Mouse (Mus musculus): ENCODE results near the gene Fgf18.

GRCm38 (mm10) chr11:33071358-33071922 lies 75.8 kb downstream of the Fgf18 start:
- no peak for TF ChIP-seq CTCF (IDR thresholded peaks at IDR 0.05; ENCODE audit: control insufficient read depth, insufficient read depth, insufficient read length)
- no peak for TF ChIP-seq USF1 (IDR thresholded peaks at IDR 0.05; ENCODE audit: low read depth)
- TF ChIP-seq MAX (IDR thresholded peaks at IDR 0.05) = no peak
- no peak for TF ChIP-seq FOSL1 (IDR thresholded peaks at IDR 0.05; ENCODE audit: insufficient read depth, low read length, poor library complexity, severe bottlenecking)
